In the genomic region with DNA sequence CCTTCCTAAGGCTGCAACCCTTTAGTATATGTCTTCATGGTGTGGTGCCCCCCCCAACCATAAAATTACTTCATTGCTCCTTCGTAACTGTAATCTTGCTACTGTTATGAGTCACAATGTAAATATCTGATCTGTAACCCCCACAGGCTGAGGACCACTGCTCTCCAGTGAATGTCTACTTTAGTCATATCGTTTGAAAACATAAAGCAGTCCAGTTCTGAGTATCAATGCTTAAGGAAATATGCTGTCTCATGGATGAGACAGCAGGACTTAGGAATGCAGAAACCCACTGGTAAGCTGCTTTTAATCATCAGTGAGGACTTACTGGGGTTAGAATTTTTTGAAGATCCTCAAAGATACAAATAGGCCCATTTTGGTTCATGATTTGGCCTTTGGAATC, we compare ENCODE assay signal across 13 mouse cellular contexts. TPM values are rescaled to one million over a fixed set of nuclear protein-coding genes. Genes with fewer than 3 reads are reported as not detected.
DNase-seq lines count a peak whose midpoint lies in the region; ATAC-seq lines count a peak whose summit lies in the region.
"Had no signal": no experiment of that assay in that cellular context is flagged by ENCODE, and none has a peak within 500 bp of the region (broad histone marks: within the 10 kb centered on the region; RNA-seq: fewer than 3 reads in every experiment).

No protein-coding gene starts in this region.

- peak overlapping the region; percentile 36 for H3K4me2 ChIP-seq in hindbrain, embryonic 13.5 days
- no peak overlapping the region for H3K4me2 ChIP-seq in hindbrain, embryonic 16.5 days (ENCODE audit: low read length)
- peak overlapping the region; percentile 22 for H3K4me2 ChIP-seq in forebrain, embryonic 16.5 days (ENCODE audit: low read length)
- peak overlapping the region; percentile 22; the same call in 1 of the 2 replicates for H3K4me2 ChIP-seq in midbrain, embryonic 15.5 days
- H3K4me2 ChIP-seq: stomach, embryonic 15.5 days had no signal

- H3K27ac ChIP-seq in hindbrain, embryonic 13.5 days = no peak overlapping the region
- no peak overlapping the region for H3K27ac ChIP-seq in hindbrain, embryonic 16.5 days (ENCODE audit: low read depth, low read length)
- H3K27ac ChIP-seq in forebrain, embryonic 16.5 days (ENCODE audit: low read length) = no peak overlapping the region
- H3K27ac ChIP-seq in midbrain, embryonic 15.5 days = no peak overlapping the region
- H3K27ac ChIP-seq: stomach, embryonic 15.5 days had no signal

- no peaks in the 10 kb centered on the region for H3K9me3 ChIP-seq in hindbrain, embryonic 13.5 days
- H3K9me3 ChIP-seq in hindbrain, embryonic 16.5 days (ENCODE audit: control insufficient read depth, low read length) = no peaks in the 10 kb centered on the region
- no peaks in the 10 kb centered on the region for H3K9me3 ChIP-seq in forebrain, embryonic 16.5 days (ENCODE audit: control insufficient read depth, low read length)
- no peaks in the 10 kb centered on the region for H3K9me3 ChIP-seq in midbrain, embryonic 15.5 days
- H3K9me3 ChIP-seq: stomach, embryonic 15.5 days had no signal

- no peaks in the 10 kb centered on the region for H3K36me3 ChIP-seq in hindbrain, embryonic 13.5 days
- H3K36me3 ChIP-seq in hindbrain, embryonic 16.5 days (ENCODE audit: control insufficient read depth, insufficient read depth, low read length) = no peaks in the 10 kb centered on the region
- no peaks in the 10 kb centered on the region for H3K36me3 ChIP-seq in forebrain, embryonic 16.5 days (ENCODE audit: control insufficient read depth, insufficient read depth)
- H3K36me3 ChIP-seq in midbrain, embryonic 15.5 days (replicated peaks) = no peaks in the 10 kb centered on the region

- H3K4me3 ChIP-seq in hindbrain, embryonic 13.5 days = no peak overlapping the region
- no peak overlapping the region for H3K4me3 ChIP-seq in hindbrain, embryonic 16.5 days (ENCODE audit: low read length)
- H3K4me3 ChIP-seq in forebrain, embryonic 16.5 days (replicated peaks; ENCODE audit: low read length) = no peak overlapping the region
- H3K4me3 ChIP-seq in midbrain, embryonic 15.5 days = no peak overlapping the region; the same call in 1 of the 2 replicates
- H3K4me3 ChIP-seq: stomach, embryonic 15.5 days had no signal

- peak; percentile 10 for DNase-seq in MN1 (ENCODE audit: low spot score)
- no peak for DNase-seq in frontal cortex, postnatal 36 days (ENCODE audit: low spot score in 2 of 2)
- DNase-seq in thymus, postnatal 0 days (ENCODE audit: low spot score) = no peak
- DNase-seq: adrenal gland, postnatal 14 days; cerebellum, adult 11 months; kidney, postnatal 4 days; lung, adult 18-20 months; right cerebral cortex, postnatal 25 days had no signal

- no peak overlapping the region for H3K9ac ChIP-seq in hindbrain, embryonic 13.5 days
- H3K9ac ChIP-seq in hindbrain, embryonic 16.5 days (ENCODE audit: low read depth, low read length) = no peak overlapping the region
- no peak overlapping the region for H3K9ac ChIP-seq in forebrain, embryonic 16.5 days (replicated peaks; ENCODE audit: low read depth, low read length)
- H3K9ac ChIP-seq in midbrain, embryonic 15.5 days = no peak overlapping the region
- H3K9ac ChIP-seq: stomach, embryonic 15.5 days had no signal

- H3K27me3 ChIP-seq in hindbrain, embryonic 13.5 days = no peaks in the 10 kb centered on the region
- H3K27me3 ChIP-seq in hindbrain, embryonic 16.5 days (replicated peaks; ENCODE audit: control insufficient read depth, insufficient read depth, low read length) = no peaks in the 10 kb centered on the region
- H3K27me3 ChIP-seq in forebrain, embryonic 16.5 days (replicated peaks; ENCODE audit: control insufficient read depth, insufficient read depth, low read length) = no peaks in the 10 kb centered on the region
- no peaks in the 10 kb centered on the region for H3K27me3 ChIP-seq in midbrain, embryonic 15.5 days (replicated peaks)
- H3K27me3 ChIP-seq: stomach, embryonic 15.5 days had no signal

- no peak for ATAC-seq in hindbrain, embryonic 13.5 days (ENCODE audit: low FRiP score)
- ATAC-seq in hindbrain, embryonic 16.5 days = no peak
- ATAC-seq in forebrain, embryonic 16.5 days = no peak
- ATAC-seq in midbrain, embryonic 15.5 days (replicated peaks) = no peak

- 83% methylated on average over 2 of the region's 2 CpGs for WGBS in hindbrain, embryonic 13.5 days
- 82% methylated on average over 2 of the region's 2 CpGs for WGBS in hindbrain, embryonic 16.5 days
- WGBS in forebrain, embryonic 16.5 days = 81% methylated on average over 2 of the region's 2 CpGs
- WGBS in midbrain, embryonic 15.5 days = 82% methylated on average over 2 of the region's 2 CpGs

- H3K4me1 ChIP-seq in hindbrain, embryonic 13.5 days (replicated peaks) = peaks cover 26% of the 10 kb centered on the region
- H3K4me1 ChIP-seq in hindbrain, embryonic 16.5 days (ENCODE audit: control insufficient read depth, insufficient read depth, low read depth, low read length) = peaks cover 19% of the 10 kb centered on the region
- H3K4me1 ChIP-seq in forebrain, embryonic 16.5 days (replicated peaks; ENCODE audit: control insufficient read depth, insufficient read depth, low read length) = peaks cover 20% of the 10 kb centered on the region
- peaks cover 33% of the 10 kb centered on the region for H3K4me1 ChIP-seq in midbrain, embryonic 15.5 days

RNA-seq across cellular contexts. Expression of gene Kif2a, which starts 2.5 kb away (rescaled TPM):
- 42.5 and 45.9 TPM in 2 replicates for polyA plus RNA-seq in hindbrain, embryonic 13.5 days (2015; fragmentation: Nextera tagmentation; extraction: Ambion mirVana)
- 37.2 and 45.7 TPM in 2 replicates for polyA plus RNA-seq in hindbrain, embryonic 16.5 days (2015; fragmentation: Nextera tagmentation; extraction: Ambion mirVana)
- 31.2 and 33.5 TPM in 2 replicates for polyA plus RNA-seq in forebrain, embryonic 16.5 days (2015; fragmentation: Nextera tagmentation; extraction: Ambion mirVana)
- 67.5 and 68.4 TPM in 2 replicates for polyA plus RNA-seq in midbrain, embryonic 15.5 days (2015; fragmentation: Nextera tagmentation; extraction: Ambion mirVana)
- 26.9 and 35.4 TPM in 2 replicates for polyA plus RNA-seq in thymus, postnatal 0 days (2015; fragmentation: Nextera tagmentation; extraction: Ambion mirVana)
